Comparison of ENCODE assay signal across 27 mouse cellular contexts in the genomic region with DNA sequence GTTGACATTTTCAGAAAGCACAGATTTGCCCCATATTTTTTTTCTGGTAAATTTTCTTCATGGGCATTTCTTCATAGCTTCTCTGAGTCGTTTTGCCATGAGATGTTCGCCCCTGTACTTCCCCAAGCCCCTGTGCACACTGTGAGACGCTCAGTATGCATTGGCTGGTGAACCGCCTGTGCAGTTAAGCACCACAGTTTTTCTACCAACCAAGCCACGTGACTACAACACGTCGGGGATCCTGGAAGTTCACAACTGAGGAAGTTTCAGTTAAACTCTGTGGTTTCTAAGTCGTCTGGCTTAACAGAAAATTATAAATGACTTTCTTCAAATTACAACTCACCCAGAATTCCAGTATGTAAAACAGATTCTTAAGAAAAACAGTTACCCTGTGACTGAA.
A peak's percentile ranks its signal among the peaks of the same experiment; 100 is the strongest.
DNase-seq lines count a peak whose midpoint lies in the region; ATAC-seq and TF ChIP-seq lines count a peak whose summit lies in the region.
"Had no signal": no experiment of that assay in that cellular context is flagged by ENCODE, and none has a peak within 500 bp of the region (broad histone marks: within the 10 kb centered on the region; RNA-seq: fewer than 3 reads in every experiment).

No protein-coding gene starts in this region.

- H3K27me3 ChIP-seq in CH12.LX (replicated peaks), result peaks cover 57% of the 10 kb centered on the region
- no peaks in the 10 kb centered on the region for H3K27me3 ChIP-seq in forebrain, embryonic 15.5 days
- H3K27me3 ChIP-seq in forebrain, embryonic 14.5 days (replicated peaks; ENCODE audit: control insufficient read depth, insufficient read depth, low read length), result no peaks in the 10 kb centered on the region
- H3K27me3 ChIP-seq: embryonic facial prominence, embryonic 13.5 days; embryonic facial prominence, embryonic 15.5 days; forebrain, embryonic 12.5 days had no signal

- TF ChIP-seq RAD21 in CH12.LX (IDR thresholded peaks at IDR 0.05; ENCODE audit: low read depth, low read length), result no peak

- TF ChIP-seq EP300 in CH12.LX (IDR thresholded peaks at IDR 0.05; ENCODE audit: low read length), result no peak

- peak; percentile 81 for ATAC-seq in common myeloid progenitor, adult 5-6 weeks (replicated peaks; ENCODE audit: low read depth, poor library complexity, severe bottlenecking)
- ATAC-seq in hematopoietic stem cell, adult 5-6 weeks (replicated peaks in 1 of 2; ENCODE audit: insufficient read depth in 1 of 2, low FRiP score in 2 of 2, low TSS enrichment in 1 of 2, low read depth in 1 of 2, poor library complexity in 2 of 2, severe bottlenecking in 2 of 2), result peak; percentile 61 to 63
- ATAC-seq in megakaryocyte progenitor cell, adult 5-6 weeks (replicated peaks; ENCODE audit: poor library complexity), result peak; percentile 84
- no peak for ATAC-seq in forebrain, embryonic 15.5 days (replicated peaks)
- ATAC-seq in forebrain, embryonic 14.5 days, result no peak
- ATAC-seq: activated CD4-positive, CD25-positive, alpha-beta regulatory T cell, adult 4 months; CD4-positive, CD25-positive, alpha-beta regulatory T cell, adult 4 months; forebrain, embryonic 16.5 days; Patski had no signal

- DNase-seq in CH12.LX (ENCODE audit: extremely low read depth), result no peak
- DNase-seq in left cerebral cortex, postnatal 10 days (ENCODE audit: extremely low spot score in 1 of 2, low spot score in 2 of 2), result no peak
- DNase-seq in forebrain, embryonic 14.5 days (ENCODE audit: low spot score), result no peak
- DNase-seq in left cerebral cortex, adult 18-20 months (ENCODE audit: low spot score in 2 of 2), result no peak
- DNase-seq: adrenal gland, adult 8-10 months; adrenal gland, postnatal 14 days; adrenal gland, postnatal 36 days; B cell, adult 2 months; cerebellum, adult 11-12 months; cerebellum, adult 2 months; cerebellum, adult 9-10 months; cerebellum, postnatal 10 days; cerebellum, postnatal 25 days; embryo, embryonic 11 days had no signal

- no peak overlapping the region for H3K9ac ChIP-seq in CH12.LX (ENCODE audit: insufficient read depth, low read depth)
- H3K9ac ChIP-seq in forebrain, embryonic 15.5 days (replicated peaks), result no peak overlapping the region
- no peak overlapping the region for H3K9ac ChIP-seq in forebrain, embryonic 14.5 days (ENCODE audit: low read length)
- H3K9ac ChIP-seq: embryonic facial prominence, embryonic 13.5 days; embryonic facial prominence, embryonic 15.5 days; forebrain, embryonic 12.5 days had no signal

- no peaks in the 10 kb centered on the region for H3K4me1 ChIP-seq in CH12.LX (ENCODE audit: control insufficient read depth in 1 of 2, insufficient read depth in 2 of 2)
- peaks cover 9% of the 10 kb centered on the region for H3K4me1 ChIP-seq in forebrain, embryonic 15.5 days
- H3K4me1 ChIP-seq in forebrain, embryonic 14.5 days (ENCODE audit: control insufficient read depth, insufficient read depth, low read length), result 0 out of 2 replicates have a peak, but pooled peaks cover 4% of the 10 kb centered on the region
- H3K4me1 ChIP-seq: embryonic facial prominence, embryonic 13.5 days; embryonic facial prominence, embryonic 15.5 days had no signal

- no peaks in the 10 kb centered on the region for H3K79me2 ChIP-seq in CH12.LX (replicated peaks; ENCODE audit: control insufficient read depth, extremely low read depth, insufficient read depth, poor library complexity, severe bottlenecking)

- peak overlapping the region; percentile 56 for H3K4me2 ChIP-seq in CH12.LX (ENCODE audit: insufficient read depth, low read depth, poor library complexity, severe bottlenecking)
- no peak overlapping the region for H3K4me2 ChIP-seq in forebrain, embryonic 15.5 days (replicated peaks)
- no peak overlapping the region for H3K4me2 ChIP-seq in forebrain, embryonic 14.5 days (ENCODE audit: low read length)
- H3K4me2 ChIP-seq: embryonic facial prominence, embryonic 13.5 days; embryonic facial prominence, embryonic 15.5 days; forebrain, embryonic 12.5 days had no signal

- TF ChIP-seq POLR2A in CH12.LX (IDR thresholded peaks at IDR 0.05; ENCODE audit: low read depth, low read length), result no peak

- 83% methylated on average over 8 of the region's 8 CpGs for WGBS in forebrain, embryonic 15.5 days
- 84% methylated on average over 8 of the region's 8 CpGs for WGBS in forebrain, embryonic 14.5 days

- H3K4me3 ChIP-seq in CH12.LX (replicated peaks in 1 of 3; ENCODE audit: low read depth in 2 of 3, low read length in 2 of 3, poor library complexity in 1 of 3), result no peak overlapping the region
- no peak overlapping the region for H3K4me3 ChIP-seq in forebrain, embryonic 15.5 days
- no peak overlapping the region for H3K4me3 ChIP-seq in forebrain, embryonic 14.5 days (ENCODE audit: low read depth, low read length)
- H3K4me3 ChIP-seq: embryonic facial prominence, embryonic 13.5 days; embryonic facial prominence, embryonic 15.5 days; erythroblast, embryonic 14.5 days; forebrain, embryonic 10.5 days; forebrain, embryonic 12.5 days had no signal

- no peak for TF ChIP-seq CTCF in CH12.LX (conservative IDR thresholded peaks at IDR 0.05 in 1 of 2, IDR thresholded peaks at IDR 0.05 in 1 of 2; ENCODE audit: low read depth in 2 of 2, low read length in 2 of 2)

- H3K27ac ChIP-seq in CH12.LX (ENCODE audit: insufficient read depth, low read depth), result no peak overlapping the region
- H3K27ac ChIP-seq in forebrain, embryonic 15.5 days (replicated peaks), result no peak overlapping the region
- H3K27ac ChIP-seq in forebrain, embryonic 14.5 days (ENCODE audit: low read depth, low read length), result no peak overlapping the region
- H3K27ac ChIP-seq: embryonic facial prominence, embryonic 13.5 days; embryonic facial prominence, embryonic 15.5 days; forebrain, embryonic 10.5 days; forebrain, embryonic 12.5 days had no signal

- intact Hi-C loops in left cerebral cortex, postnatal 10 days (cut with DNase I), result no loop called here

- H3K36me3 ChIP-seq in CH12.LX (replicated peaks in 1 of 2; ENCODE audit: control insufficient read depth in 1 of 2, insufficient read depth in 1 of 2, low read length in 1 of 2), result no peaks in the 10 kb centered on the region
- no peaks in the 10 kb centered on the region for H3K36me3 ChIP-seq in forebrain, embryonic 15.5 days
- H3K36me3 ChIP-seq in forebrain, embryonic 14.5 days (ENCODE audit: control insufficient read depth, insufficient read depth, low read length), result no peaks in the 10 kb centered on the region
- H3K36me3 ChIP-seq: embryonic facial prominence, embryonic 13.5 days; embryonic facial prominence, embryonic 15.5 days; forebrain, embryonic 10.5 days; forebrain, embryonic 12.5 days had no signal

- in situ Hi-C loops in CH12.LX (cut with MboI; ENCODE audit: low pct_ligation_motif_present, low pct_unique_long_range_greater_than_20kb, low sequenced_read_pairs), result no loop called here

- dilution Hi-C loops in CH12.LX (cut with MboI; ENCODE audit: extremely low pct_ligation_motif_present, extremely low pct_unique_long_range_greater_than_20kb, low sequenced_read_pairs), result no loop called here

- H3K9me3 ChIP-seq in CH12.LX (replicated peaks; ENCODE audit: low read length), result no peaks in the 10 kb centered on the region
- H3K9me3 ChIP-seq in forebrain, embryonic 15.5 days, result no peaks in the 10 kb centered on the region
- no peaks in the 10 kb centered on the region for H3K9me3 ChIP-seq in forebrain, embryonic 14.5 days (replicated peaks; ENCODE audit: control insufficient read depth, low read length)
- H3K9me3 ChIP-seq: embryonic facial prominence, embryonic 13.5 days; embryonic facial prominence, embryonic 15.5 days; forebrain, embryonic 10.5 days; forebrain, embryonic 12.5 days had no signal

TF ChIP-seq in CH12.LX, 34 proteins besides CTCF, POLR2A, EP300 and RAD21:
- TF ChIP-seq PAX5 (IDR thresholded peaks at IDR 0.05; ENCODE audit: low read length) (no peak), USF1 (IDR thresholded peaks at IDR 0.05; ENCODE audit: low read depth, low read length) (peak; percentile 29; the same call in 1 of the 2 replicates), MYC (IDR thresholded peaks at IDR 0.05; ENCODE audit: low read depth, low read length) (no peak), USF2 (conservative IDR thresholded peaks at IDR 0.05; ENCODE audit: low read depth, low read length) (peak; percentile 37), E2F4 (IDR thresholded peaks at IDR 0.05; ENCODE audit: insufficient replicate concordance, low read depth, low read length) (no peak), RCOR1 (conservative IDR thresholded peaks at IDR 0.05; ENCODE audit: low read depth, low read length) (no peak), MAZ (IDR thresholded peaks at IDR 0.05; ENCODE audit: low read depth, low read length) (no peak)

Comparison
In these comparisons a context has a peak if more than half of its experiments do, and no peak if none do; other contexts are left out.
1. ATAC-seq: peak in common myeloid progenitor, adult 5-6 weeks (single experiment), hematopoietic stem cell, adult 5-6 weeks (2 of 2) and megakaryocyte progenitor cell, adult 5-6 weeks (single experiment); none in forebrain, embryonic 15.5 days (single experiment) and forebrain, embryonic 14.5 days (single experiment).